Mouse (Mus musculus) intestine, postnatal 0 days (tissue): ENCODE measurements around the gene Fga. TPM values are rescaled to one million over a fixed set of nuclear protein-coding genes. Genes with fewer than 3 reads are reported as not detected.
A peak's percentile ranks its signal among the peaks of the same experiment; 100 is the strongest.

ENCODE experiments used
- ATAC-seq: fragments of 200-750 bp; cut with Nextera tagmentation; 2 replicates; pipeline ENCODE4 v1.8.0; 2017; ENCODE audit warnings: mild to moderate bottlenecking, moderate TSS enrichment, moderate library complexity
- H3K27ac ChIP-seq: fragments of 300-500 bp; sonication (generic); 2 replicates; pipeline ENCODE4 v1.5.1; 2014; ENCODE audit warnings: mild to moderate bottlenecking, low read depth, low read length, moderate library complexity
- H3K27me3 ChIP-seq: fragments of 300-500 bp; sonication (generic); replicated peaks from 2 replicates; pipeline ENCODE4 v1.6.1; 2014; ENCODE audit warnings: low read length, mixed read lengths; ENCODE audit not compliant: control insufficient read depth, insufficient read depth
- H3K36me3 ChIP-seq: fragments of 300-500 bp; sonication (generic); 2 replicates; pipeline ENCODE4 v1.6.1; 2014; ENCODE audit warnings: mild to moderate bottlenecking, moderate library complexity; ENCODE audit not compliant: control insufficient read depth, insufficient read depth
- H3K4me1 ChIP-seq: fragments of 300-500 bp; sonication (generic); replicated peaks from 2 replicates; pipeline ENCODE4 v1.6.1; 2014; ENCODE audit warnings: antibody characterized with exemption, low read length, mixed read lengths; ENCODE audit not compliant: control insufficient read depth, insufficient read depth
- H3K4me2 ChIP-seq: fragments of 300-500 bp; sonication (generic); replicated peaks from 2 replicates; pipeline ENCODE4 v1.6.1; 2014; ENCODE audit warnings: low read depth, mild to moderate bottlenecking, moderate library complexity
- H3K4me3 ChIP-seq: fragments of 300-500 bp; sonication (generic); 2 replicates; pipeline ENCODE4 v1.5.1; 2014; ENCODE audit warnings: low read depth, low read length
- H3K9ac ChIP-seq: fragments of 300-500 bp; sonication (generic); 2 replicates; pipeline ENCODE4 v1.6.1; 2014; ENCODE audit warnings: mild to moderate bottlenecking, low read depth, low read length
- H3K9me3 ChIP-seq: fragments of 300-500 bp; sonication (generic); 2 replicates; pipeline ENCODE4 v1.6.1; 2016; ENCODE audit warnings: mixed run types; ENCODE audit not compliant: control insufficient read depth
- CTCF ChIP-seq: sonication (generic); IDR thresholded peaks from 2 replicates; pipeline ENCODE4 v1.5.1; 2016; ENCODE audit warnings: low read depth, mild to moderate bottlenecking, control low read depth, antibody characterized with exemption, moderate library complexity
- WGBS: fragments of 180-500 bp; shearing (Covaris S2); extraction: QIAGEN DNeasy Blood & Tissue Kit; methylation state at CpG from one replicate; pipeline ENCODE4 v1.1.7; 2014; 5-methylcytosine and 5-hydroxymethylcytosine counted together
- polyA plus RNA-seq: library from polyadenylated mRNA; unstranded; fragments of >200 nt; fragmentation: Nextera tagmentation; extraction: Ambion mirVana; gene quantifications from 2 replicates; pipeline ENCODE4 v1.2.1, GENCODE M21; 2015

Fga gene
- polyA plus RNA-seq, 1 experiment from 2014 or later, result 18.3 TPM

- Histone ChIP-seq H3K4me2 (no peak overlapping the region), H3K9me3 (no peaks in the 10 kb centered on the region), H3K9ac (no peak overlapping the region), H3K4me3 (no peak overlapping the region), H3K27me3 (no peaks in the 10 kb centered on the region), H3K27ac (no peak overlapping the region), H3K4me1 (no peaks in the 10 kb centered on the region), H3K36me3 (no peaks in the 10 kb centered on the region)
- ATAC-seq, result peak; percentile 28; the same call in 1 of the 2 replicates
- 59% methylated on average over 2 of the region's 2 CpGs for WGBS
- TF ChIP-seq CTCF, result no peak
These were observed 5.5 kb upstream of the Fga start for GRCm38 (mm10) chr3:83020387-83020786.

GRCm38 (mm10) chr3:83021176-83021575, 4.7 kb upstream of the Fga start:
- no peak for ATAC-seq

GRCm38 (mm10) chr3:83025036-83025435, 840 bp upstream of the Fga start:
- Histone ChIP-seq H3K9ac (no peak overlapping the region), H3K4me3 (no peak overlapping the region), H3K4me1 (no peaks in the 10 kb centered on the region), H3K27me3 (no peaks in the 10 kb centered on the region), H3K4me2 (no peak overlapping the region), H3K9me3 (no peaks in the 10 kb centered on the region), H3K27ac (no peak overlapping the region), H3K36me3 (no peaks in the 10 kb centered on the region)
- ATAC-seq, result no peak
- no peak for TF ChIP-seq CTCF
- WGBS, result 85% methylated on average over 6 of the region's 6 CpGs

More at GRCm38 (mm10) chr3:83021176-83021575, 4.7 kb upstream of the Fga start:
- Histone ChIP-seq H3K4me1 (no peaks in the 10 kb centered on the region), H3K27me3 (no peaks in the 10 kb centered on the region), H3K9me3 (no peaks in the 10 kb centered on the region), H3K27ac (no peak overlapping the region), H3K9ac (no peak overlapping the region), H3K36me3 (no peaks in the 10 kb centered on the region), H3K4me3 (no peak overlapping the region), H3K4me2 (no peak overlapping the region)
- TF ChIP-seq CTCF, result no peak
- WGBS, result 83% methylated on average over 5 of the region's 5 CpGs

DNA sequence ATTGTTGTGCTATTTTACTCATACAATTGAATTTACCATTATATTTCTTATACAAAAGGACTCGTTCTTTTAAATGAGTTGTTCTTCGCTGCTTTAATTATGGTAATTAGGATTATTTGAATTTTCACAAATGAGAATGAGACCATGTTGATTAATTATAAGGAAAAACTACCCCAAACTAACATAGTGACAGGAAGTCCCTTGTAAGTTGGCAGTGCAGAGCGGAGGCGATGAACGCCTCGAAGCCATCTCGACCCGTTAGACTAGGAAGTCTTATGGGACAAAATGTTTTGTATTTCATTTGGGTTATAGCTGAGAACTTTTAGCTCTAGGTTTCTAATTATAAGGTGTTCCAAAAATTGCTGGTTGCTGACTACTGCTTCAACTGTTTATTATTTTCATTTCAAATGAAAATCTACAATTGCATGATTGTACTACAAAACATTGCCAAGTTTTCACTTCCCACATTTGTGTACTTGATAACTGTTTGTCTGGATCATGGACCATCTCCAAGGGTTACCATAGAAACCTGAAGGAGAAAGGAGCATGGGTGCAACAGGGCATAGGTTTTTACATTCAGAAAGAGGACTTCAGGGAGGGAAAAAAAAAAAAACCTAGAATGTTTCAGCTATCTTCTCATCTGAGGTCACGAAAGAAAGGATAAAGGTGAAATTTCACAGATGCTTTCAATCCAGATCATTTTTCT, 1.8 kb downstream of the Fga start:
- no peaks in the 10 kb centered on the region for H3K9me3 ChIP-seq

GRCm38 (mm10) chr3:83030331-83030730, 4.5 kb downstream of the Fga start:
- Histone ChIP-seq H3K27me3 (no peaks in the 10 kb centered on the region), H3K4me1 (no peaks in the 10 kb centered on the region), H3K4me2 (no peak overlapping the region), H3K27ac (no peak overlapping the region), H3K9ac (no peak overlapping the region), H3K4me3 (no peak overlapping the region), H3K9me3 (no peaks in the 10 kb centered on the region), H3K36me3 (no peaks in the 10 kb centered on the region)
- no peak for TF ChIP-seq CTCF
- ATAC-seq, result no peak
- WGBS, result 89% methylated on average over 4 of the region's 4 CpGs

More for the DNA sequence above, 1.8 kb downstream of the Fga start:
- no peak for TF ChIP-seq CTCF
- no peaks in the 10 kb centered on the region for H3K27me3 ChIP-seq
- 94% methylated on average over 9 of the region's 9 CpGs for WGBS
- no peaks in the 10 kb centered on the region for H3K4me1 ChIP-seq
- no peaks in the 10 kb centered on the region for H3K36me3 ChIP-seq
- no peak overlapping the region for H3K4me2 ChIP-seq
- H3K9ac ChIP-seq, result no peak overlapping the region
- H3K27ac ChIP-seq, result no peak overlapping the region
- no peak for ATAC-seq
- H3K4me3 ChIP-seq, result no peak overlapping the region

- no peak overlapping the region for H3K27ac ChIP-seq
- no peak for ATAC-seq
- no peaks in the 10 kb centered on the region for H3K27me3 ChIP-seq
- no peaks in the 10 kb centered on the region for H3K9me3 ChIP-seq
- WGBS, result 67% methylated on average over 13 of the region's 13 CpGs
- H3K4me2 ChIP-seq, result no peak overlapping the region
- no peaks in the 10 kb centered on the region for H3K4me1 ChIP-seq
- H3K4me3 ChIP-seq, result no peak overlapping the region
- no peak for TF ChIP-seq CTCF
- no peak overlapping the region for H3K9ac ChIP-seq
- no peaks in the 10 kb centered on the region for H3K36me3 ChIP-seq
These were observed 7.0 kb downstream of the Fga start for GRCm38 (mm10) chr3:83032746-83033308.
